Mouse (Mus musculus) heart, embryonic 13.5 days (tissue): ENCODE results near the gene Smim14. TPM values are rescaled to one million over a fixed set of nuclear protein-coding genes. Genes with fewer than 3 reads are reported as not detected.

Experiments used
- ATAC-seq: fragments of 200-750 bp; cut with Nextera tagmentation; 2 replicates; pipeline ENCODE4 v1.8.0; 2017; ENCODE audit warnings: moderate TSS enrichment; ENCODE audit not compliant: insufficient number of reproducible peaks, low FRiP score, low TSS enrichment; ENCODE audit errors: extremely low read depth
- H3K27ac ChIP-seq: fragments of 300-500 bp; sonication (generic); replicated peaks from 2 replicates; pipeline ENCODE4 v1.5.1; 2015; ENCODE audit warnings: moderate library complexity, mild to moderate bottlenecking, inconsistent platforms
- H3K27me3 ChIP-seq: fragments of 300-500 bp; sonication (generic); replicated peaks from 2 replicates; pipeline ENCODE4 v1.6.1; 2015; ENCODE audit warnings: mild to moderate bottlenecking, inconsistent platforms
- H3K36me3 ChIP-seq: fragments of 300-500 bp; sonication (generic); 2 replicates; pipeline ENCODE4 v1.6.1; 2015; ENCODE audit warnings: mild to moderate bottlenecking, inconsistent platforms
- H3K4me1 ChIP-seq: fragments of 300-500 bp; sonication (generic); 2 replicates; pipeline ENCODE4 v1.6.1; 2015; ENCODE audit warnings: inconsistent platforms
- H3K4me2 ChIP-seq: fragments of 300-500 bp; sonication (generic); 2 replicates; pipeline ENCODE4 v1.6.1; 2015; ENCODE audit warnings: inconsistent platforms, mild to moderate bottlenecking, moderate library complexity
- H3K4me3 ChIP-seq: fragments of 300-500 bp; sonication (generic); 2 replicates; pipeline ENCODE4 v1.5.1; 2015; ENCODE audit warnings: moderate library complexity, mild to moderate bottlenecking, inconsistent platforms
- H3K9ac ChIP-seq: fragments of 300-500 bp; sonication (generic); 2 replicates; pipeline ENCODE4 v1.6.1; 2015; ENCODE audit warnings: inconsistent platforms, mild to moderate bottlenecking, moderate library complexity
- H3K9me3 ChIP-seq: fragments of 300-500 bp; sonication (generic); 2 replicates; pipeline ENCODE4 v1.6.1; 2016; ENCODE audit warnings: inconsistent platforms
- WGBS: fragments of 180-500 bp; shearing (Covaris S2); methylation state at CpG from one replicate; pipeline ENCODE4 v1.1.7; 2015; ENCODE audit warnings: mixed read lengths; 5-methylcytosine and 5-hydroxymethylcytosine counted together
- polyA plus RNA-seq: library from polyadenylated mRNA; unstranded; fragments of >200 nt; fragmentation: Nextera tagmentation; extraction: Ambion mirVana; gene quantifications from 2 replicates; pipeline ENCODE4 v1.2.1, GENCODE M21; 2015

Smim14 gene
- polyA plus RNA-seq, 1 experiment from 2014 or later, result 100 TPM

DNA sequence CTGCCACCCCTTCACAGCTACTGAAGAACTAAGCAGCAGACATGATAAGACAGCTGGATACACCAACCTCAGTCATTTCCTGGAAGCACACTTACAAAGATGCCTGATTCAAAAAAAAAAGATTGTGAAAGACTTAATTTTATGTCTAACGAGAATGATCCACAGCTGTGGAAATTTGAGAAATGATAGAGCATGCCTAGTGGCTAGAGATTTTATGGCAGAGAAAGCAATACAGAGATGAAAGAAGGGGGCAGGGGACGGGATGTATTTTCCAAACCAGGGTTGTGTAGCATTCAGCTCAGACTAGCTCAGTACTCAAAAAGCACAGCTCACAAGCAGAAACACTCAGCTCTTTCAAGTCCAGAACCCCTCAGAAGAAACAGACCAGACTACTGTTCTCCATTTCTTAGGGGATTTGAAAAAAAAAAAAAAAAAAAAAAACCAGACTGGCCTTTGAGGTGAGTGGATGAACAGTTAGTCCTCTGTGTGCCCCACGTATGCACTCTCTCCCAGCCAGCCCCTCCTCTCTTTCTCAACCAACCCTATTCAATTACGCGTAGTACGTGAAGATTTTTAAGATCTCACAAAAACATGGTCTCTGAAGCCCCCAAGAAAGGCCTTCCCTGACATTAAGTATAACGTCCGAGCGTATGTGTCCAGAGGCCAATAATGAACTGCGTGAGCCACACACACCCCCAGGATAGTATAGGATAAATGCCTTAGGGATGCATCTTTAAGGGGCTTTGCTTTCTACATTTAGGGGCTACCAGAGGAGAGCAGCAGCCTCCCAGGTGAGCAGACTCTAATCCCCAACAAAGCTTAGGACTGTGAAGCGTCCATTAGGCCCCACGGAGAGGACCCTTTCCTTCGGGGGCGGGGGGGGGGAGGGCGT lies 102.3 kb downstream of the Smim14 start:
- no peaks in the 10 kb centered on the region for H3K9me3 ChIP-seq
- H3K4me1 ChIP-seq, result peaks cover 60% of the 10 kb centered on the region
- WGBS, result 6% methylated on average over 15 of the region's 15 CpGs
- peak overlapping the region; percentile 90 for H3K4me3 ChIP-seq
- peak overlapping the region; percentile 94 for H3K9ac ChIP-seq
- H3K27ac ChIP-seq, result peak overlapping the region; percentile 95
- no peak for ATAC-seq
- peak overlapping the region; percentile 80 for H3K4me2 ChIP-seq
- H3K36me3 ChIP-seq, result peaks cover 4% of the 10 kb centered on the region; the same call in 1 of the 2 replicates
- no peaks in the 10 kb centered on the region for H3K27me3 ChIP-seq

DNA sequence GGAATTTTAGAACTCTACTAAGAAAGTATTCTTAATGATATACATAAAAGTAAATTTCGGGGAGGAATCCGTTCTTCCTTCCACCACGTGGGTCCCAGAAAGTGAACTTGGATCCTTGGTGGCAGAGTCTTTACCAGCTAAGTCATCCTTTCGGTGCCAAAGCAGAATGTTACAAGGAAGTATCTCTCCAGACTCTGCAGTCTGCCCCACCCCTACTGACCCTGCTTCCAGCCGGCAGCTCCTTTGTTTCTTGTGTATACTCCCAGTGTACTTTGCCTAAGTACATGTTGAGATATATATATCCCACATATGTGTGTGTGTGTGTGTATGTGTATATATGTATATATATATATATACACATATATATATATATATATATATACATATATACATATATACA lies 107.5 kb downstream of the Smim14 start:
- WGBS, result 88% methylated on average over 5 of the region's 5 CpGs
- H3K36me3 ChIP-seq, result peaks cover 34% of the 10 kb centered on the region
- peaks cover 30% of the 10 kb centered on the region for H3K4me1 ChIP-seq
- H3K27me3 ChIP-seq, result no peaks in the 10 kb centered on the region
- no peak overlapping the region for H3K4me3 ChIP-seq
- H3K9ac ChIP-seq, result no peak overlapping the region
- H3K27ac ChIP-seq, result no peak overlapping the region
- H3K9me3 ChIP-seq, result no peaks in the 10 kb centered on the region
- ATAC-seq, result no peak
- no peak overlapping the region for H3K4me2 ChIP-seq

DNA sequence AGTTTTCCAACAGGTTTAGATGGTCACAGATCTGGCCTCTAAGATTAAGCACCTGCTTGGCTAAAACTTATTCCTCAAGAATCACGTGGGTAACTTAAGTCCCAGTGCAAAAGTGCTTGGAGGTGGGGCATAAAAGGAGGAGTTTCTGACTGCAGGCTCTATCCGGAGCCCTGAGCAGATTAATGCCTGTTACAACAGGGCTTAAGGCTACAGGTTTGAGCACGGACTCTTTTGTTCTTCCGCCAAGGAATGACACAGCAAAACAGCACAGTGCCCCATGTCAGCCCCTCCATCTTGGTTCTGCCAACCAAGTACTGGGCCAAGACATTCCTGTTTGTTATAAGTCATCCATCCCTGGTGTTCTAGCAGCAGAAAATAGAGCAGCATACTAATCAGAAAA lies 108.7 kb downstream of the Smim14 start:
- 56% methylated on average over 4 of the region's 4 CpGs for WGBS
- ATAC-seq, result no peak

DNA sequence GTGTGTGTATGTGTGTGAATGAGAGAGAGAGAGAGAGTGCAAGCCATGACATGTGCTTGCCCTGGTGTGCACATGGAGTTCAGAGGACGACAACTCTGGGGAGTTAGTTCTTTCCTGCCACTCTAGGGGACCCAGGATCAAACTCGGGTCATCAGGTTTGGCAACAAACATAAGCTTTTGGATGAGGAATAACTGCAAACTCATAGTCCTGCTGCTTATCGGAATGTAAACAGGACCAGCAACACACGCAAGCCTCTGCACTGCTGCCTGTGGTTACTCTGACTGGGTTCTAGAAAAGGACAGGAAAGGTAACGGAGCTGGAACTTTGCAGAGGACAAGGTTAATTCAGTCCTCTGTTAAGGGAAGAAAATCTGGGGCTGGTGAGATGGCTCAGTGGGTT lies 111.7 kb downstream of the Smim14 start:
- Histone ChIP-seq H3K4me2 (no peak overlapping the region), H3K27ac (no peak overlapping the region), H3K4me3 (no peak overlapping the region), H3K4me1 (no peaks in the 10 kb centered on the region), H3K36me3 (peaks cover 73% of the 10 kb centered on the region), H3K27me3 (no peaks in the 10 kb centered on the region), H3K9me3 (no peaks in the 10 kb centered on the region), H3K9ac (no peak overlapping the region)
- ATAC-seq, result no peak
- WGBS, result 84% methylated on average over 5 of the region's 5 CpGs

More for the DNA sequence above, 108.7 kb downstream of the Smim14 start:
- no peaks in the 10 kb centered on the region for H3K27me3 ChIP-seq
- H3K36me3 ChIP-seq, result peaks cover 45% of the 10 kb centered on the region
- no peak overlapping the region for H3K4me3 ChIP-seq
- H3K27ac ChIP-seq, result no peak overlapping the region
- H3K9me3 ChIP-seq, result no peaks in the 10 kb centered on the region
- H3K4me2 ChIP-seq, result no peak overlapping the region
- no peak overlapping the region for H3K9ac ChIP-seq
- H3K4me1 ChIP-seq, result peaks cover 20% of the 10 kb centered on the region

DNA sequence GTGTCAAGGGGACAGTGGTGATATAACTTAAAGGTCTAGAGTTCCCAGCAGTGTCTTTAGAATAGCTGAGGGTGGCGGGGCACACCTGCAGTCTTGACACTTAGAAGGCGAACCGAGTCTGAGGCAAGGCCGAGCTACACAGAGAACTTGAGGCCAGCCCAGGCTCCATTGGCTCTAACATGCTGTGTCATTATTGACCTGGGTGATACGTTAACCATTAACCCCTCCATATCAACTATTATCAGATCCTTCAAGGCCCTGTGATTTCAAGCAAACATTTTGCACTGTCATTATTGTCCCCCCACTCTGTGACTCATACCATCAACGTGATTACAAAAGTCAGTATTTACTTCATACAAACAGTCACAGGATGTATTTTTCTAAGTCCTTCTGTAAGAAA lies 112.8 kb downstream of the Smim14 start:
- no peaks in the 10 kb centered on the region for H3K27me3 ChIP-seq
- no peak for ATAC-seq
- H3K4me1 ChIP-seq, result no peaks in the 10 kb centered on the region
- H3K9ac ChIP-seq, result no peak overlapping the region
- no peak overlapping the region for H3K4me3 ChIP-seq
- WGBS, result 79% methylated on average over 6 of the region's 6 CpGs
- H3K36me3 ChIP-seq, result peaks cover 82% of the 10 kb centered on the region
- H3K4me2 ChIP-seq, result no peak overlapping the region
- no peak overlapping the region for H3K27ac ChIP-seq
- no peaks in the 10 kb centered on the region for H3K9me3 ChIP-seq

DNA sequence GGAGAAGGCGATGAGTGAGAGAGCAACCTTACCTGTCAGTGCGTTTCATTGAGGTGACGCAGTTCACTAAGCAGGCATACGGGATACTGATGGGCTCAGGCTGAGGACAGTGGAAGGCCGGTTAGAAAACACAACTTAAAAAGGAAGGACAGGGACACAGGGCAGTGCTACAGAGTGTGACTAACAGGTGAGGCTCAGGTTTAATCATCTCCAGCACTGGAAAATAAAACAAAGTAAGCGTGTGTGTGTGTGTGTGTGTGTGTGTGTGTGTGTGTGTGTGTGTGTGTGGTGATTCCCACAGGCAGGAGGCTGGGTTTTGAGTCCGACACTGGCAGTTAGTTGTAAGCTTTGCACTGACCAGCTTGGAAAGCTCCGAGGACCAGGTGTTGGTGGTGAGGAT lies 114.2 kb downstream of the Smim14 start:
- no peaks in the 10 kb centered on the region for H3K9me3 ChIP-seq
- H3K4me1 ChIP-seq, result no peaks in the 10 kb centered on the region
- peaks cover 93% of the 10 kb centered on the region for H3K36me3 ChIP-seq
- no peak overlapping the region for H3K4me3 ChIP-seq
- no peak overlapping the region for H3K4me2 ChIP-seq
- no peak overlapping the region for H3K9ac ChIP-seq
- no peak overlapping the region for H3K27ac ChIP-seq
- H3K27me3 ChIP-seq, result no peaks in the 10 kb centered on the region
- ATAC-seq, result no peak
- WGBS, result 90% methylated on average over 8 of the region's 8 CpGs

DNA sequence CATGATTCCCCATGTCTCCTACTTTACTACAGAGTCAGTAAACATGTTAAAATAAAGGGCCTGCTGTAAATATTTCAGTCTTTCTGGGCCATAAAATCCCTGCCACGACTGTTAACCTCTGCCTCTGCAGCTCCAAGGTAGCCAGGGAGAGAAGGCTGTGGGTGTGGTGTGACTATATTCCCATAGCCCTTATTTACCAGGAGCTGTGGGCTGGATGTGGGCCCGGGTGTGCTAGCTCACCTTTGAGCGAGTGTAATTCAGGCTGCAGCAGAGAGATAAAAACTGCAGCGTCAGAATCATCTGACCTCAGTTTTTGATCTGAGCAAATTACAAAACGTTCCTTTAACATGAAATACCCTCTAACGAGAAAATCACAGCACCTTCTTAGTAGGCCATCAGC lies 116.2 kb downstream of the Smim14 start:
- peaks cover 87% of the 10 kb centered on the region for H3K36me3 ChIP-seq
- ATAC-seq, result no peak
- H3K4me2 ChIP-seq, result no peak overlapping the region
- H3K9me3 ChIP-seq, result no peaks in the 10 kb centered on the region
- H3K27me3 ChIP-seq, result no peaks in the 10 kb centered on the region
- H3K9ac ChIP-seq, result no peak overlapping the region
- no peak overlapping the region for H3K4me3 ChIP-seq
- peaks cover 19% of the 10 kb centered on the region for H3K4me1 ChIP-seq
- no peak overlapping the region for H3K27ac ChIP-seq
- 71% methylated on average over 6 of the region's 6 CpGs for WGBS

DNA sequence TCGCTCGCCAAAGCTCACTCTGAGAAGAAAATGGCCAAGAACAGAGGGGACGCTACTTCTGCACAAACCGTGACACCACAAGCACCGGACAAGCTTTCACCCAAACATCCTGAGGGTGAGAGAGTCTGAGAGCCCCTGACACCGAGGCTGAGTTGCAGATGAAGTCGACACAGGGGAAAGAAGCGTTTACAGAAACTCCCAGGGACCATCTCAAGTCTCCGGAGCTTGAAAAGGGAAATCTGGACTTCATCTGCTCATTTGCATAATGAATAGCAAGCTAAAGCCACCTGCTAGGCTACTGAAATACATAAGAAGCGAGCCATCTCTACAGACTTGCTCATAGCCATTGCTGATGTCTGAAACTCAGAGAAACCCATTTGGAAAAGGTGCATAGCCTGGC lies 117.8 kb downstream of the Smim14 start:
- no peak overlapping the region for H3K4me3 ChIP-seq
- H3K4me2 ChIP-seq, result no peak overlapping the region
- H3K27ac ChIP-seq, result no peak overlapping the region
- 77% methylated on average over 10 of the region's 10 CpGs for WGBS
- no peak for ATAC-seq
- no peaks in the 10 kb centered on the region for H3K27me3 ChIP-seq
- H3K9ac ChIP-seq, result no peak overlapping the region
- peaks cover 75% of the 10 kb centered on the region for H3K36me3 ChIP-seq
- H3K9me3 ChIP-seq, result no peaks in the 10 kb centered on the region
- peaks cover 35% of the 10 kb centered on the region for H3K4me1 ChIP-seq

DNA sequence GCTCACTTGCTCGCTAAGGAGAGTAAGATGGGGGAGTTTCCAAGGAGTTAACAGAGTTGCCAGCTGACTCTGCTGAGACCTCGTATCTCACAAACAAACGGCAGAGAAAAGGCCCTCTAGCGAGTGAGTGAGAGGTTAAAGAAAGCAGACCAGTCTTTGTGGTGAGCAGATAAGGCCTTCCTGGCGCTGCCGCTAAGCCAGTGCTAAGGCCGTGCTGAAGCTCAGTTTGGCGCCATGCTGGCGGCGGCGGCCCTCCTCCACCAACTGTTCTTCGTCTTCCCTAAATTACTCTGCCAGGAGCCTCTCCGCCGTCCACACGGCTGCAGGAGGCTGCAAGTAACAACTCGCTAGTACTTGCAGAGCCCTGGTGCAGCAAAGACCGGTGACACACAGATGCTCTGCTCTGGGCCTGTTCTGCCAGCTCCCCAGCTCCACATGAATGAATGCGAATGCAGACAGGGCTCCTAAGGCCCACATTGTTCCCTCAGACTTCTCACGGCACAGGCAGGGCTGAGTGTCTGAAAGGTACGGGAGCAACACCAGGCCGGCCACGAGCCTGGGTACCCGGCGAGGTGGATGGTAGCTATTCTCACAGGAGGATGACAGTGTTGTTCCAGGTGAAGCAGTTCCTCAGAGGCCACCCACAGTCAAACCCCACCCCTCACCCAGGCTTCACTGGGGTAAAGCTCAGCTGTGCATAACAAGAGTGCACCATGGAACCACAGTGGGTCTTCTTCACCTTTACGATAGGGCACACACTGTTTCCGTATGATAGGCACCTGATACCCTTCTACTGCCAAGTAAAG lies 121.1 kb downstream of the Smim14 start:
- Histone ChIP-seq H3K36me3 (peaks cover 71% of the 10 kb centered on the region), H3K27ac (peak overlapping the region; percentile 99), H3K4me2 (peak overlapping the region; percentile 56), H3K9me3 (no peaks in the 10 kb centered on the region), H3K27me3 (no peaks in the 10 kb centered on the region), H3K9ac (peak overlapping the region; percentile 75), H3K4me1 (peaks cover 39% of the 10 kb centered on the region), H3K4me3 (peak overlapping the region; percentile 21)
- peak; percentile 74 for ATAC-seq
- WGBS, result 8% methylated on average over 26 of the region's 26 CpGs

DNA sequence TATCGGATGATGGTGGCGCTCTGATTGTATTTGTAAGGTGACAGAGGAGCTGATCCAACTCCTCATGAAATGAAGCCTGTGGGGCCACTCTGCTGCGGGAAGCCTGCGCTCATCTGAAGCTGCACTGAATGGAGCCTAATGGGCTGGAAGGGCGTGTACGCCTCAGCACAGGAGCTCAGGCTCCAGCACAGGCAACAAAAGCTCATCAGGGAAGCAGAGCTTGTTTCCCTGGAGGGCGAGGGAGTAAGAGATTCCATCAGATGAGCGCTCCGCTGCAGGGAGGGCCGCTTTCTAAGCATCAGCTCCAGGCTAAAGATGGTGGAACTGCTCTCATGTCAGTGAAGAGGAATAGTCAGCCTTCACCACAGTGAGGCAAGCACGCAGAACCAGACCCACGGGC lies 129.0 kb downstream of the Smim14 start:
- WGBS, result 60% methylated on average over 12 of the region's 12 CpGs
- ATAC-seq, result no peak
- peak overlapping the region; percentile 59; the same call in 1 of the 2 replicates for H3K27ac ChIP-seq

DNA sequence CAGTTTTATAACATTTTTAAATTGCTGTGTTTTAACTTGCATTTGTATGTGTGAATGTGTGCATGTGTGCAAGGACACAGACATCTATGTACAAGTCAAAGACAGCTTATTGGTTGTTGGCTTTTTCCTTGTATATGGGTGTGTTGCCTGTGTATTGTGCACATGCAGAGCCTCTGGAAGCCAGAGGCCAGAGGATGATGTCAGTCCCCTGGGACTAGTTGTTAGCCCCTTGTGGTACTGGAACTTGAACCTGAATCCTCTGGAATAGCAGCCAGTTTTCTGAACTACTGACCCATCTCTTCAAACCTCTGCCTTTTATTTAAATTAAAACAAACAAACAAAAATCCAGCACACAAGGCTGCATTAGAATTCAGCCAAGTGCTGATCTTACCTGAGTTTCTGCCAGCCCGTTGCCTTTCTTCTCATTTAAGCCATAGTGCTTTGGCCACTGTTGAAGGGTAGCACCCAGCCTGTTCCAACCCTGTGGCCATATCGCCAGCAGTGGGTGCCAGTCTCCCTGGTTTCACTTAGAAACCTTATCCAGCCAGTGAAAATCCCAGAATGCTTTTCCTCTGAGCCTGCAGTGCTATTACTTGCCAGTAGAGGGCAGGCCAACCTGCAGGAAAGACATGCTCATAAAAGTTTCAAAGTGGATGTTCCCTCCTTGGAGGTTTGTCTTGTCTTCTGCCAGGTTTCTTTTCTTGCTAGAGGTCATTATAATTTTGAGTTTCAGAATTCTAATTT lies 135.6 kb downstream of the Smim14 start:
- Histone ChIP-seq H3K27ac (no peak overlapping the region), H3K4me2 (no peak overlapping the region), H3K9me3 (no peaks in the 10 kb centered on the region), H3K4me3 (no peak overlapping the region), H3K4me1 (no peaks in the 10 kb centered on the region), H3K36me3 (peaks cover 89% of the 10 kb centered on the region), H3K9ac (no peak overlapping the region), H3K27me3 (no peaks in the 10 kb centered on the region)
- 29% methylated on average over 2 of the region's 2 CpGs for WGBS
- no peak for ATAC-seq

More for the DNA sequence above, 129.0 kb downstream of the Smim14 start:
- 0 out of 2 replicates have a peak, but pooled peaks cover 7% of the 10 kb centered on the region for H3K4me1 ChIP-seq
- H3K4me2 ChIP-seq, result no peak overlapping the region
- peaks cover 87% of the 10 kb centered on the region for H3K36me3 ChIP-seq
- H3K27me3 ChIP-seq, result no peaks in the 10 kb centered on the region
- H3K9ac ChIP-seq, result peak overlapping the region; percentile 38; the same call in 1 of the 2 replicates
- no peak overlapping the region for H3K4me3 ChIP-seq
- H3K9me3 ChIP-seq, result no peaks in the 10 kb centered on the region
